Mouse (Mus musculus) megakaryocyte, embryonic 14.5 days (primary cell): Measurements from ENCODE around the gene Scml2.

Source experiments
- FLI1 ChIP-seq: IDR thresholded peaks from 2 replicates; pipeline ENCODE4 v1.6.1; 2012; ENCODE audit warnings: low read length, inconsistent platforms, mixed read lengths
- GATA1 ChIP-seq: IDR thresholded peaks from 3 replicates; pipeline ENCODE4 v1.6.1; 2012; ENCODE audit warnings: mixed read lengths, low read length, inconsistent platforms, borderline replicate concordance

DNA sequence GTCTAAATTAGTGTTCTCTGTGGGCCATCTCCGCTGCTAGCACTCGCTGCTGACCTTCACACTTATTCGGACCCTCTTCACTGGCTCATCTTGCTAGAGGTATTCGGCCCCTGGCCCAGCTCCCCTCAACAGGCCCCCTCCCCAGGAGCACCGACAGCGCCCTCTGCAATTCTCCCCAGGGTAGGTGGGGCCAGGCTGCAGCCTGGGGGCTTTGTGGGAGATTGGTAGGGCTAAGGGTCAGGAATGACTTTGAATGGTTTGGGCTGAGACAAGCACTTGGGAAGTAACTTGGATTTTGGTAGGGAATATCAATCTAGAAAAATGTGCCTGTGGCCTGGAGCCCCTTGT is 46.0 kb downstream of the Scml2 start:
- TF ChIP-seq GATA1, result no peak
- no peak for TF ChIP-seq FLI1
